Mouse (Mus musculus) MN1 (cell line): ENCODE data around the gene Irak2.
A peak's percentile ranks its signal among the peaks of the same experiment; 100 is the strongest.

Experiments
- DNase-seq: peaks from one replicate; pipeline ENCODE4 v3.0.0-alpha.2; 2016; ENCODE audit warnings: low spot score

The Irak2 gene

GRCm38 (mm10) chr6:113638302-113639040 is at the start of gene Irak2:
TSS of gene Irak2 (plus strand) at chr6:113638467.
- DNase-seq = peak; percentile 93

DNA sequence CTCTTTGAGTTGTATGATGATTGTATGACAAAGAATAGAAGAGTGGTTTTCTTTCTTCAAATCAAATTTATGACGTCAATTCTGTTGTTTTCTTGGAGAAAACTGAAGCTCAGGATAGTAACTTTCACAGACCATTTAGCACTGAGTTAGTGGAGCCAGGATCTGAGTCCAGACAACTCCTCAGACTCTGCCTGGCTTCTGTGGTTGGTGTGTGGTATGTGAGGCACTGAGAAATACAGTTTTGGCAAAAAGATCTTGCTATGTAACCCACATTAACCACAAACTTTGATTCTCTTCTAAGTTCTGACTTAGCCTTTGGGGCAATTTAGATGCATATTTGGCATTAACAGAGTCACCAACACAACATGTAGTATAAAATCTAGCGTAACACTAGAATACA is 45.6 kb upstream of the Irak2 start:
- DNase-seq = no peak

GRCm38 (mm10) chr6:113597945-113598344 is 40.3 kb upstream of the Irak2 start:
- no peak for DNase-seq

GRCm38 (mm10) chr6:113599833-113600232 is 38.4 kb upstream of the Irak2 start:
- DNase-seq = no peak

GRCm38 (mm10) chr6:113600543-113601139 is 37.6 kb upstream of the Irak2 start, which contains the start of gene Fancd2os:
TSS of gene Fancd2os (minus strand) at chr6:113600715.
- peak; percentile 36 for DNase-seq

- no peak for DNase-seq
Measured at GRCm38 (mm10) chr6:113602821-113603220, 35.4 kb upstream of the Irak2 start.

GRCm38 (mm10) chr6:113603993-113604392 is 34.3 kb upstream of the Irak2 start:
- no peak for DNase-seq

GRCm38 (mm10) chr6:113604432-113605223 is 33.6 kb upstream of the Irak2 start, which contains the start of gene Brk1:
TSS of gene Brk1 (plus strand) at chr6:113604772.
- DNase-seq = peak; percentile 86

- no peak for DNase-seq
Measured at GRCm38 (mm10) chr6:113605224-113605545, 33.1 kb upstream of the Irak2 start.

GRCm38 (mm10) chr6:113608871-113609270 is 29.4 kb upstream of the Irak2 start:
- DNase-seq = no peak

DNA sequence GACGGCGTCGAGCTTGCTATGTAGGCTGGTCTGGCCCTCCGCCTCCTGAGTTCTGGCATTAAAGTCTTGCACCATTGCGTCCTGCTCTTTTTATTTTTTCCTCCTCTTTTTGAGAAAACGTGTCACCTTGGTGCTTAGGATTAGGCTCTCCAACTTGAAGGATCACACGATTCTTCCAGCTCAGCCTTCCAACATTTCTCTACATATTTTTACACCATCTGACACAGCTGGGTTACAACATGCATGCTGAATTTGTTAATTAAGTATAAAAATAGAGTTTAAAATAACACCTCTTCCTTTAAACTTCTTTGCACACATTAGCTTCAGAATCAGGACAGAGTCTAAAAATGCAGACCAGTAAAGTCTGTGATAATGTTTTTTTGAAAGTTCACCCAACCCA is 29.0 kb upstream of the Irak2 start:
- DNase-seq = no peak

DNA sequence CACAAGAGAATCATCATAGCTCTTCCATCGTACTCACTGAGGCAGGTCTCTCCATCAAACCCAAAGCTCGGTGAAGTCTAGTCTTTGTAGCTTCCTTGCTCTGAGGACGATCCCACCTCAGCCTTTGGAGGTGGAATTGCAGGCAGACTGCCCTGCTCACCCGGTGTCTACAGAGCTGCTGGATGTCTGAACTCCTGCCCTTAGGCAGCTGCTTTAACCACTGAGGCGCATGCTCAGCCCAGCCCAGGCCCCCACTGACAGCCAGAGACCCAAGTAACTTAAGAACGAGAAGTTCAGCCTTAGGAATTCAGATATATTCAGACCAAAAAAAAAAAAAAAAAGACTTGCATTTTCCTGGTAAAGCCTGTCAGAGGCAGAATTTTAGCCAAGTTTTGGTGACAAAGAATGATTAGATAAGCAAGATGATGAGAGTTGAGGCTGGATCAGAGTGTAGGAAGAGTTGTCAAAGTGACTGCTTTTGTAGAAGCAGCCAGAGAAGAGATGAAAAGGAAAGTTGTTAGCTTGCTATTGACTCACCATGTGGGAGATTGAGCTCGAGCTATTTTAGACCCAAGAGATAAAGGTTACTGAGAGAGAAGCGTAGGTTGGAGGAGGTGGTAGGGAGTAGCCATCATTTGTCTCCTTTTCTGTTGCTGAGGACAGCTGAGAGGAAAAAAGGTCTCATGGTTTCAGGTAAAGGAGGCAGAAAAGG is 25.9 kb upstream of the Irak2 start:
- DNase-seq = no peak

- no peak for DNase-seq
Measured at GRCm38 (mm10) chr6:113614152-113614551, 24.1 kb upstream of the Irak2 start.

DNA sequence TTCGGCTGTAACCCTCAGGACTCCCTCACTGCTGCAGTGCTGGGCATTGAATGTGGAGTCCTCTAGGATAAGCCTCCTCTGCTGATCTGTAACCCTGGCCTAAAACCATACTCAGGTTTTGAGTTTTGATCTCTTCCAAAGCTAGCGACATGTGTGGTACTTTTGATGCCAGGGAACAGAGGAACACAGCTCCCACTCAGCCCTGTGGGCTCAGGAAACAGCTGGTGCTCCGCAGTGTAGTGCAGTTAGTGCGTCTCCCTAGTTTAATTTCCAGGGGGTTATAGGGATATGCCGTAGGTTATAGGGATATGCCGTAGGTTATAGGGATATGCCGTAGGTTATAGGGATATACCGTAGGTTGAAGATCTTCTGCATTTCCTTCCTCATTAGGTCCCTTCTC is 23.3 kb upstream of the Irak2 start:
- no peak for DNase-seq

- DNase-seq = no peak
Measured at GRCm38 (mm10) chr6:113615489-113615888, 22.8 kb upstream of the Irak2 start.

DNA sequence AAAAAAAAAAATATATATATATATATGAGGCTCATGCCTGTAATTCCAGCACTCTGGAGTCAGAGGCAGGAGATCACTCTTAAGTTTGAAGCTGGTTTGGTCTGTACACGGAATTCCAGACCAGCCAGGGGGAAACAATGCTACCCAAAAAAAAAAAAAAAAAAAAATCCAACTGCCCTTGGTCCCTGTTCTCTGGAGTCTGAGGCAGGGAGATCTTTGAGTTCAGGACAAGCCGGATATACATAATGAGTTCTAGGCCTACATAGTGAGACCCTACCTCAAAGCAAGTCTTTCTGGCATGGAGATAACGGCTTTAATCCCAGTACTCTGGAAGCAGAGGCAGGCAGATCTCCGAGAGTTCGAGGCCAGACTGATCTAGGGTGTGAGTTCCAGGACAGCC is 14.9 kb upstream of the Irak2 start:
- DNase-seq = no peak

- peak; percentile 81 for DNase-seq
Measured at GRCm38 (mm10) chr6:113623941-113624751, 14.1 kb upstream of the Irak2 start, which contains the start of gene Vhl. TSS of gene Vhl (plus strand) at chr6:113623959.

DNA sequence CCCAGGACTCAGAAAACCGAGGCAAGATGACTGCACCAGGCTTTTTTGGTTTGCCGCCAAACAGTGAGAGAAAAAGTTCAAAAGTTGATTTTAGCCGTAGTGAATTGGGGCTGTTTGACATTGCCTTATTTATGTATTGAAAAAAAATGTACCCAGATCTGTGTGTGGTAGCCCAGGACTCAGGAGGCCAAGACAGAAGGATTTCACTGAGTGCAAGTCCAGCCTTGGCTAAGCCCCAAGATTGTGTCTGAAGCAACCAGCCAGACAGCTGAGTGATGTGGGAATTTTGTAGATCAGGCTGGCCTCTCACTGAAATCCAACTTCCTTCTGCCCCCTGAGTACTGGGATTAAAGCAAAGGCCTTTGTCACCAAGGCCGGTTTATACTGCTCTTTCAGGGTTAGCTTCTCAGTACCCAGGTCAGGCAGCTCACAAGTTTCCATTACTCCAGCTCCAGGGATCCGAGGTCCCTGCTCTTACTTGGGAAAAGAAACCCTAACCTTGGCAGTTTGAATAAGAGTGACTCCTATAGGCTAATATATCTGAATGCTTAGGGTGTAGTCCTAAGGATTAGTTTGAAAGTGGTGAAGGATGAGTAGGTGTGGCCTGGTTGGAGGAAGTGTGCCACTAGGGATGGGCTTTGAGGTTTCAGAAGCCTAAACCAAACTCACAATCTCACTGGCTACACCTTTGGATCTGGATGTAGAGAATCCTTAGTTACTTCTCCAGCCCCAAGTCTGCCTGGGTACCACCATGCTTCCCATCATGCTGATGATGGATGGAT is 13.1 kb upstream of the Irak2 start:
- peak; percentile 5 for DNase-seq

GRCm38 (mm10) chr6:113630322-113630721 is 7.9 kb upstream of the Irak2 start:
- DNase-seq = no peak

DNA sequence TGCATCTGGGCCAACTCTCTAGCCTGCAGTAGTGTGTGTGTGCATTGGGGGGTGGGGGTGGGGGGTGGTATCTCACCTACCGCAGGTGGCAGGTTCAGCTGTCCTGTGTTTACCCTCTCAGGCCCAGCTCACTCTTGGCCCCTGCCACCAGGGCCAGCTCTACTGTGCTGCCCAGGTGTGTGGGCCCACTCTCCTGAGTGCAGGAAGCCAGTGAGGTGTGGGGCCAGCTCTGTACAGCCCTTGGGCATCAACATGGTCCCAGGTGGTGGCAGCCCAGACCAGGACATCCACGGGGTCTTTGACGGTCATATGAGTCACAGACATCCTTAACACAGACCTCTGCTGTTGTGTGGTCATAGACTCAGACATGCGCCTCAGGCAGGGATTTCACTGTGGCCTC is 5.4 kb upstream of the Irak2 start:
- no peak for DNase-seq

GRCm38 (mm10) chr6:113639201-113639600 is 934 bp downstream of the Irak2 start:
- DNase-seq = no peak
